Mouse (Mus musculus) retina, postnatal 1 day (tissue): ENCODE measurements at regions not wholly inside any gene's neighbourhood (a gene's known extent, or its start where the extent isn't known, plus 50 kb on each side); places are given as distances from the start of the nearest gene placed in this dataset.

ENCODE experiments used
- DNase-seq: peaks from one replicate; pipeline ENCODE4 v3.0.0-alpha.2; 2012

- DNase-seq, result peak; percentile 11
Measured at GRCm38 (mm10) chr14:102925769-102926443, 56.5 kb downstream of the Kctd12 start.

DNA sequence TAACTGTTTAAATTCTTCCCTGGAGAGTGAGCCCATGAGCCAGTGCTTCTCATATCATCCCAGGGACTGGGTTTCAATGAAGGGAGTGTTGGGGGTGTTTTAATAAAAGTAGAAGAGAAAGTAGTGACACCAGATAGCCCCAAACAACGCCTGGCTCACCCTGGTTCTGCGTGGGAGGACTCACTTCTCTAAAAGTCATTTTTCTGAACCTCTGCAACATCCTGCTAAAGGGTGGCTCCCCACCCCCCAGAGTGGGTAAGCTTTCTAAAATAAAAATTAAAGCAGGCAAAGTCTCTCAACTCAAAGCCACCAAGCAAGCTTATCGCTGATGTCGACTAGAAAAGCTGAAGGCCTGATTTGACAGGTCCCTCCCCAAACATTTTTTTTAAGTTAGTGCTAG lies 57.8 kb downstream of the Kctd12 start:
- DNase-seq, result no peak

GRCm38 (mm10) chr14:102922496-102922993 lies 59.9 kb downstream of the Kctd12 start:
- no peak for DNase-seq

GRCm38 (mm10) chr14:102920415-102920814 lies 62.0 kb downstream of the Kctd12 start:
- no peak for DNase-seq

DNA sequence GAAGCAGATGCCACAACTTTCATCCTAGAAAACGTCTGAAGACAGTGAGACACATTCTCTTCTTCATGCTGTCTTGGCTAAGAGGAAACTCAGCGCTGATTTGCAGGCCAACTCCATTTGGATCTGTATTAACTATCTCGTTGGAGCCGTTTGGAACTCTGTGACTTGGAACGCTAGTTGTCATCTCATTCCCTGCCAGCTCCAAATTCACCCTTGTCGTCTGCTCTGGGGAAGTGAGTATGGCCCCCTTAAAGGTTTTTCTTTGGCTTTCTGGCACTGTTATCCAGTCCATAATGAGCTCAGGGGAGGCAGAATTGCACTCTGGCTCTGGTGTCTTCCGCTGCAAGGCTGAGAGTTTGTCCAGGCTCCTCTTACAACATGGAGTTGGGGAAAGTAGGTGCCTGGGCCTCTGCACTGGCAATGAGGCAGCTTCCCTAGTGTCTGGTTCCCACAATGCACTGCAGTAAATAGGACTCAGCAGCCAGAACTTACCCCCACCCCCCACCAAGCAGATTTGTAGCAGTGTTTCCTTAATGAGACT lies 63.1 kb downstream of the Kctd12 start:
- no peak for DNase-seq

DNA sequence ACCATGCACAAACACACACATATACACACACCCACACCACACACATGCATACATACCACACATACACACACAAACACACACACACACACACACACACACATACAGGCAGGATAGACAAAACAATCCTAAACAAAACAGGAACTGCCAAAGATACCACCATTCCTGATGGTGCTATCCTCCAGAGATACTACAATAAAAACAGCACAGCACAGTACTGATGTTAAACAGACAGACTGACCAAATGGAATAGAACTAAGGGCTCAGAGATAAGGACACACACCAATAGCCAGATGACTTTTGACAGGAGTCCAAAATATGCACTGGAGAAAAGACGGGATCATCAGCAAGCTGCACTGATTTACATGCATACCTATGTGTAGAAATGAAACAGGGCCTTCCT lies 64.5 kb downstream of the Kctd12 start:
- no peak for DNase-seq

DNA sequence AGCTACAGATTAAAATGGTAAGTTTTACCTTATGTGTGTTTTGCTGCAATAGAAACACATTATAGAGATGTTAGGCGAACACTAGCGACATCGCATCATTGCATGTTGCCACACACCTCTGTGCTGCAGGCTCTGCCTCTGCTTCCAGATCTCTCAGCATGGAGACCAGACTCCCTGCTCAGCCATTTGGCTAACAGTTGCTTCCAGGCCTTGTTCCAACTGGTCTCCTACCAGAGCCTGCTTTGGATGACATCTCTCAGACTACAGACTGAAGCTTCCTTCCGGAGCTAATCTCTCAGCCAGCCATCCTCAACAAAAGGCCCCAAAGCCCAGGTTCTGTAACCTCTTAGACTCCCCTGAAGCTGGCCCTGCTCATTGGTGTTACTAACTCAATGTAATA lies 66.5 kb downstream of the Kctd12 start:
- DNase-seq, result no peak

- no peak for DNase-seq
Measured at GRCm38 (mm10) chr14:102911582-102911981, 70.9 kb downstream of the Kctd12 start.

DNA sequence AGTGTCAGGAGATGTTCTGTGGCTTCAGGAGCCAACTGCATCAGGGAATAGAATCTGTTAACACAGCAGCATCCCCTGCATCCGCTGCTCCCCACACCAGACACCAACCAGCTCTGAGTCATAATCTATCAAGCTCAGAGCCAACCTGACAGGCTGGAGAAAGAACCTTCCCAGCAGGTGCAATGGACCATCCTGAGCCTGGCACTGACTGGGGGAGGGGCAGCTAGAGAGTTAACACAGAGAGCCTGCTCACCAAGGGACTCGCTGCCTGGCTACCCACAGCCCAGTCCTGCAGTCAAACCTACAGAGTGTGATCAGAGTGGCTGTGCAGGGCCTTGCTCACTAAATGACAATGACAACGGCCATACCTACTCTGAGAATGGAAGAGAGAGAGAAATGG lies 73.4 kb downstream of the Kctd12 start:
- no peak for DNase-seq

DNA sequence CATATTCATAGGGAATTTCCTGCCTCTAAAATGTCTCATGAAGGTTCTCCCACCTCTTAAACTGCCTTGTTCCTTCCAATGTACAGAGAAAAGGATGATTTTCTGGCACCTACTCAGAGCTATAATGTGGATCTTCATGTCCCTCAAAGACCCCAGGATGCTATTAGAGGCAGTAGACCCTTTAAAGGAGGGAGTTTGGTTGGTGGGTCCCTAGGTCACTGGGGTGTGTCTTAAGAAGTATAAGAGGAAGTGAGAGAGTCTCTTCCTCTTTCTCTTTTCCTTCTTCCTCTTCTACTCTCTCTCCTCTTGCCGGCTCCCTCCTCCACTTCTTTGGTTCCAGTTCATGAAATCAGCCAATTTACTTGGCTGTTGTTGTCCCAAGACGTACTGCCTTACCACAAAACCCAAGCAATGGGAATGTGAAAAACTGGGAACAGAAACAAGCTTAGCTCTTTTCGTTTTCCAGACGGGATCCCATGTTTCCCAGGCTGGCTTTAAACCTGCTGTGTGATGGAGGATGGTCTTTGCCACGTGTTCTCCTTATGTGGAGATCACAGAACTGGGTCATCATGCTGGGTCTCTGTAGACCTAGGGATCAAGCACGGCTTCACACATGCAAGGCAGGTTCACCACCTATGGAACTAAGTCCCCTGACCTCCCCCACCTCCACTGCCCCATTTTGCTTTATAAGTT lies 74.9 kb downstream of the Kctd12 start:
- DNase-seq, result no peak

DNA sequence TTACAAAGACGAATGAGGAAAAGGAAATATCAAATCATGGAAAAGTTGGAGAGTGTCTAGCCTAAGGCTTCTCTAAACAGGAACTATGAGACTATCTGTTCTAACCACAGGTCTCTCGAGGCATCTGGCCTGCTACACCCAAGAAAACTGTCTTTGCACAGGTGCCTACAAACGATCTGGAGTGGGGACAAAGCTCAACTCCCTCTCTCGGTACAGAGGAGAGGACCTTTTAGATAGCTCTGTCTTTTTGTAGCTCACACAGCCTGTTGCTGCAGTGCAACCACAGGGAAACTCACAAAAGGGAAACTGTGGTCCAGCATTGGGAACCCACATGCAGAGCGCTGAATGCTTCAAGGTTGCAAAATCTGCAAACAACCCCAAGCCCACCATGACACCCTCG lies 75.6 kb downstream of the Kctd12 start:
- DNase-seq, result no peak

DNA sequence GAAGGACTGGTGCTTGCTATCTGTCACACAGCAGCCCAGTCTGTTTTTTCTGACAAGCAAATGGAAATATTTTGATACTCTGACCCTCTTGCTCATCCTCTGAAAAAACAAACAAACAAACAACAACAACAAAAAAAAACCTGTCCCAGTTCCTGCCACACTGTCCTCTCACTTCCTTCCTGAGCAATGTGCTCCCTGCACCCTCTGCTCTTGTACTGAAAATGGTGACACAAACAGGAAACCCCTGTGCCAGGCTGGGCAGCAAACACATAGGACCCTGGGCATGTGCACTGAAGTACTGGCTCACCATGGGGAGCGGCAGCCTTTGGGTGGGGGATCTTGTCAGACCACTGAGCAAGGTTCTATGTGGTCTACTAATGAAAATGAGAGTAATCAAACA lies 76.2 kb downstream of the Kctd12 start:
- no peak for DNase-seq

DNA sequence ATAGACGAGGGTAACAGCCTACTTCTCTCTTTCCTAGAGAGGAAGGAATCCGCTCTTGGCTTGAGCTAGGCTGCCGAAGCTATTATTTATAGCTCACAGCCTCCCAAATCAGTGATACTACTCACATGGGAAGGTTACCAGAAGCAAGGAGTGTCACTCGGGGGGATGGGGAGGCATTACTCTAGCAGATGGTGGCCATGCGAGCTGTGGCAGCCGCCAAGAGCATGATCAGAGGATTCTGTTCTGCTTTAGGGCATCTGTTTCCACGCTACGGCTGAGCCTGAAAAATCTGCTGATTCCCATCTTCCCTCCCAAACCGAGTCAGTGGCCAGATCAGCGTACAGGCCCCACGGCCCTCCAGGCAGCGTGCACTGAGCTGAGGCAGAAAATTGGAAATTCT lies 79.5 kb downstream of the Kctd12 start:
- peak; percentile 61 for DNase-seq

- DNase-seq, result no peak
Measured at GRCm38 (mm10) chr14:102902236-102902635, 80.2 kb downstream of the Kctd12 start.

DNA sequence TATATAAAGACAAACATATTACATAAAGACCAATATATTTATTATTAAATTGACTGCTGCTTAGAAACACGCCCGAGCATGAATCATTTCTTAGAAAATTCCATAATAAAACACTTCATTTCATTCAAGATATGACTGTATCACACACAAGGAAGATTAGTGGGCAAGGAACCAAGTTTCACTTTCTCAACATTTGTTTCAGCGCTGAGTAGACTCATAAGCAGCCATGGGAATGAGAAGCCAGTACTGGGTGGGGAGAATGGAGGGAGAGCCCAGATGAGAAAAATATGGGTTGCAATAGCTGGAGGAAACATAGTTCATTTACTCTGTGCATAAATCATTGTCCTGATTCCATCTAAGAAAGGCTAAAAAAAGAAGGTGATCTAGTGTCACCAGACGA lies 84.0 kb downstream of the Kctd12 start:
- DNase-seq, result no peak

DNA sequence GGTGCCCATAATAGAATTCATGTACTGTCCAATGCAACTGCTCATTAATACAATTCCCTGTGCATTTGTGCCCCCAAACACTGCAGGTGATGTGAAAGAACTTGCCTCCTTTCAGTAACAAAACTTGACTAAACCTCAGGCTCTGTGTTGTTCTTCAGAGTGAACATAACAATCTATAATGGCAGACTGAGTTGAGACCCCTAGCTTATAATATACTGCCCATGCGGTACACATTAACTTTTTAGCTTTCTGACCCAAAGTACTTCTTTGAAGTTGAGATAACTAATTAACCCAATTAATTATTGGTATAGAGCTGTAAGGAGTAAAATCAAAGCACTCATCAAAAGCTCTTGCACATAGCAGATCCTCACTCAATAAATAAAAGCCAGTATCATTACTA lies 85.4 kb downstream of the Kctd12 start:
- no peak for DNase-seq

- DNase-seq, result no peak
Measured at GRCm38 (mm10) chr14:102896527-102896926, 85.9 kb downstream of the Kctd12 start.

DNA sequence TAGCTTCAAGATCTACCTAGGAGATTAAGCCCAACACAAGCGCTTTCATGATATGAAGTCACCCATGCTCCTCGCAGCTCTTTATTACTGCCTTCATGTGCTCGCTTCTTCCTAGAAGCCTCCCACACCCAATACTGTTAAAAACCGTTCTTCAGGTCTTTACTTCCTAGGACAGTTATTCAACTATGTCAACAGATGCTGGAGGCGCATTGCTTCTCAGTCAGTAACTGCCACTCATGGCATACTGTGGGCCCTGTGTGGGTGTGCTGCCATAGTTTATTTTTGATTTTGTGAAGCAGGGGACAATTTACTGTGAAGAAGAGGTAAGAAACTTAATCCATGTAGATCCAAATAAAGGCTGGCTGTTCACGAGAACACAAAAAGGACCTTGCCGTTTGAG lies 89.2 kb downstream of the Kctd12 start:
- DNase-seq, result no peak

DNA sequence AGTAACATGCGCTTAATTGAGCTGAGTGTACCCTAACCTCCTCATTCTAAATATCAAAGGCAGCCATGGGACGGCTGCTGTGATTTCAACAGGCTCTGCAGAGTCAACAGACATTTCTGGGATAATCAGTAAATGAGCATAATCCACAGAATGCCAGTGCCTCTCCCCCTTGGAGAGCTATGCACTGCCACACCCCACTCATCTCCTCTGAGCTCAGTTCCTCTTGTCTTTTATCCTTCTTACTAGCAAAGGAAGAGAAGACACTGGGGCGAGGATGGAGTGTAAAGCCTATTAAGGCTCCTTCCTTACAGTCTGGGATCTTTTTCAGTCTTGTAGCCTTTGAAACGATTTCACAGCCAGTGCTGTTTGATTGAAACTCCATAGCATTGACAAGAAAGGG lies 90.9 kb downstream of the Kctd12 start:
- no peak for DNase-seq

- DNase-seq, result no peak
Measured at GRCm38 (mm10) chr14:102885240-102885598, 97.2 kb downstream of the Kctd12 start.

- no peak for DNase-seq
Measured at GRCm38 (mm10) chr14:102884539-102885239, 97.7 kb downstream of the Kctd12 start.

- DNase-seq, result peak; percentile 10
Measured at GRCm38 (mm10) chr14:102883344-102884122, 98.9 kb downstream of the Kctd12 start.

DNA sequence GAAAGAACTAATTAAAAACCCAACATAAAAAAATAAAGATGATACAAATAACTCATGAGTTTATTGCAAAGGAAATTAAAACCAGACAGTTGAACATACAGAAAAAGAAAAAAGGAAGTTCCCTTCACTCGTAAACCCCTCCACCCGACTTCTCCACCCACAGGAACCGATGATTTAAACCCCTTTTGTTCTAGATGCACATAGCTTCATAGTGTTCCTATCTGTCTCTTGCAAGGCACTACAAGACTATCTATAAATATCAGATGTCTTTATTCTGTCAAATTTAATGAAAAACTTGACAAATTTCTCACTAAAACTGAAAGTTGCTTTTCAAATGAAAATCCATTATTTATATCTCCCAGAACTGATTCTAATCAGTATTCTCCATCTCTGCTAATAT lies 100.2 kb downstream of the Kctd12 start:
- DNase-seq, result no peak
